Mouse (Mus musculus) liver, postnatal 0 days (tissue): ENCODE measurements around the gene Hap1.
A peak's percentile ranks its signal among the peaks of the same experiment; 100 is the strongest.

Source experiments
- CTCF ChIP-seq: sonication (generic); IDR thresholded peaks from 2 replicates; pipeline ENCODE4 v1.5.1; 2016; ENCODE audit warnings: antibody characterized with exemption, low read depth
- EP300 ChIP-seq: IDR thresholded peaks from 2 replicates; pipeline ENCODE4 v1.6.1; 2016; ENCODE audit warnings: antibody characterized with exemption, low read depth, mild to moderate bottlenecking

GRCm38 (mm10) chr11:100300293-100300692 lies 55.6 kb downstream of the Hap1 start:
- TF ChIP-seq CTCF (peak; percentile 94), EP300 (no peak)
